Mouse (Mus musculus): ENCODE results near the gene Sgms1.

Sgms1 gene

DNA sequence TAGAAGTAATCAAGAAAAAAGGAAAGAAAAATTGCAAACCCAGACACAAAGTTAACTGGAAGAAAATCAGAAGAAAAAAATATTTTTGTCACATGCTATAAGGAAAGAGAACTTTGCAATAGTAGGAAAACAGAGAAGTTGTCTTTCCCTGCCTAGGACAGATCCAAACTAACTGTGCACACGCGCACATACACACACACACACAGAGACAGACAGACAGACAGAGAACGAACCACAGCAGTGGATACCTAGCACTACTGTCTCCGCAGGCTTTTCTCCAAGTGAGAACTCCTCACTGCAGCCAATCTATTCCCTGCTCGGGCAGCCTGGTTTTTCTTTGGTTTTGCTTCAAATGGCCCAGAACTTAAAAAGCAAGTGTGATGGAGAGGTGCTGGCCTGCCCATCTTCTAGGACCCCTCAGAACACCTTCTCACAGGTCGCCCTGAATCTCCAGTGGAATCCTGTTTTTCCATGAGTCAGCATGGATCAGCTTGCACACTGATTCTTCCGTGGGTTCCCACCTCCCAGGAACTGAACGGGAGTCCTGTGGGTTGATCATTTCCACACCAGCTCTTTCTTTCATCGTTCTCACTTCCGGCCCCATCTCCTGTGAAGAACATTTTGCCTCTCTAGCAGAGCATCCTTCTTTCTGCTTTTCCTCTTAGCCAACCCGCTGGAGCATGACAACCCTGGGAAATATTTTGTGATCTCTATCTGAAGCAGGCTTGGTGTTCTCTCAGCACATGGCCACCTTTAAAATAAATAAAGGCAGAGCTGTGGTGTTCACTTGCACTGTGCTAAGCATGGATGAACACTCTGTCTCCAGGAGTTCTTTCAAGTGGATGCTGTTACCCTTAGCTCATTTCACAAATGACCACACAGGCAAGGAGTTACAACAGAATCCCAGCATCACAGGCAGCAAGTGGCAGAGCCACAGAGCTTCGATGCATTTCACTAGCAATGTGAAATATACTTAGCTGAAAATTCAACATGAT, 96.4 kb downstream of the Sgms1 start:
- DNase-seq (ENCODE audit: low spot score), result peak; percentile 11

- peak; percentile 84 for DNase-seq (ENCODE audit: low spot score)
These were observed 97.3 kb downstream of the Sgms1 start for GRCm38 (mm10) chr19:32292067-32292739.

- DNase-seq (ENCODE audit: low spot score), result no peak
These were observed 98.4 kb downstream of the Sgms1 start for GRCm38 (mm10) chr19:32291130-32291529.

GRCm38 (mm10) chr19:32288895-32289294, 100.6 kb downstream of the Sgms1 start:
- DNase-seq (ENCODE audit: low spot score), result no peak

DNA sequence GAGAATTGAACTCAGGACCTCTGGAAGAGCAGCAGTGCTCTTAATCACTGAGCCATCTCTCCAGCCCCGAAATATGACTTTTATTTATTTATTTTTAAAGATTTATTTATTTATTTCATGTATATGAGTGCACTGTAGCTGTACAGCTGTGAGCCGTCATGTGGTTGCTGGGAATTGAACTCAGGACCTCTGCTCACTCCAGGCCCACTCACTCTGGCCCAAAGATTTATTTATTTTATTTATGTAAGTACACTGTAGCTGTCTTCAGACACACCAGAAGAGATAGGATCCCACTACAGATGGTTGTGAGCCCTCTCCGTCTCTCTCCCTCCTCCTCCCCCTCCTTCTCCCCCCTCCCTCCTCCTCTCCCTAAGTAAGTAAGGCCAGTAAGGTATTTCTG, 101.7 kb downstream of the Sgms1 start:
- DNase-seq (ENCODE audit: low spot score), result no peak

GRCm38 (mm10) chr19:32285455-32285831, 104.1 kb downstream of the Sgms1 start:
- DNase-seq (ENCODE audit: low spot score), result no peak

- DNase-seq (ENCODE audit: low spot score), result no peak
These were observed 104.6 kb downstream of the Sgms1 start for GRCm38 (mm10) chr19:32284681-32285454.

- DNase-seq (ENCODE audit: low spot score), result no peak
These were observed 107.6 kb downstream of the Sgms1 start for GRCm38 (mm10) chr19:32281917-32282316.

DNA sequence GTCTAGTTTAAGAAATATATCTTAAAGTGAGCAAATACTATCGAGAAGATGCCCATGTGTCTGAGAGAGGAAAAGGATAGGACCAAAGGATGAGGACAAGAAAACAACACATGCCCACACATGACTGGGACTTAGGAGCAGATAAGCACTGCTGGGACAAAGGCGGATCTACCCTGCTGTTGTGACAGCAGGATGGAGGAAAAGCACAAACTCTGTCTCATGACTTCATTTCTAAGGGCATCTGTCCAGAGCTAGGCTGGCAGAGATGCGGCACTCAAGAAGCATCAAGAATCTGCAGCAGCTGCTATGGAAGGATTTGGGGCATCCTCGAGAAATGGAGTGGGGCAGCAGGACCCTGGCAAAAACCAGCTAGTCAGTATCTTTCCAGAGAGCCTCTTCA, 109.1 kb downstream of the Sgms1 start:
- no peak for DNase-seq (ENCODE audit: low spot score)

DNA sequence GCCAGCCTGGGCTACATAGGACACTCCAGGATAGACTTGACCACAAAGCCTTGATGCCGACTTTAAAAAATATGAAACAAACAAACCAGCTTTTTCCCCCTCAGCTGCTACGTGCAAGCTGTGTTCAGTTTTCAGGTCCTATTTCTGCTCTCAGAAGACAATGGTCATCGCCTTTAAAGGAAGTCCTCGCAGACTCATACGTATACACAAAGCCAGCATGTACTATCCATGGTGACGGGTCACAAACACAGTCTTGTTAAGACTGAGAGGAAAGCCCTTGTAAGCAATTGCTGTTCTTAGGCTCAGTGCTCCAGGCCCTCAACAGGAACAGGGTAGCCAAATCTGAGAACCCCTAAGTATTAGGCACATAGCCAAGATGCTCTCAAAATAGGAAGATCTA, 110.1 kb downstream of the Sgms1 start:
- peak; percentile 57 for DNase-seq (ENCODE audit: low spot score)

- DNase-seq (ENCODE audit: low spot score), result no peak
These were observed 111.6 kb downstream of the Sgms1 start for GRCm38 (mm10) chr19:32277869-32278268.

DNA sequence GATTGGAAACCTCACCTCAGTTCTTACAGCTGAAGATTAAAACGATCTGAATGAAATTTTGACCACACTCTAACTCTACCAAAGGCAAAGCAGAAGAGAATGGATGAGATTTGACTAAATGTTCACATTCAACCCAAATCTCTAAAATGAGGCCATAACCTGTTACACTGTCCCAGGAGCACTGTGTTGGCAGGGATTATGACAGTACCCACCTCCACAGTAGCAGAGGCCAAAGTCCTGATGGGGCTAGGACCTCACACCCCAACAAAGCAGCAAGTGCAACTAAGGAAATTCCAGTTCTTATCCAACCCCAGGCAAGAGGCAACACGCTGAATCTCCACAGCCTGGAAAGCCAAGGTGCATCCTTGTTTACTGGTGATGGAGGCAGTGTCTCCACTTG, 112.2 kb downstream of the Sgms1 start:
- DNase-seq (ENCODE audit: low spot score), result no peak

GRCm38 (mm10) chr19:32276817-32277216, 112.7 kb downstream of the Sgms1 start:
- DNase-seq (ENCODE audit: low spot score), result no peak

- DNase-seq (ENCODE audit: low spot score), result no peak
These were observed 113.3 kb downstream of the Sgms1 start for GRCm38 (mm10) chr19:32276263-32276662.

DNA sequence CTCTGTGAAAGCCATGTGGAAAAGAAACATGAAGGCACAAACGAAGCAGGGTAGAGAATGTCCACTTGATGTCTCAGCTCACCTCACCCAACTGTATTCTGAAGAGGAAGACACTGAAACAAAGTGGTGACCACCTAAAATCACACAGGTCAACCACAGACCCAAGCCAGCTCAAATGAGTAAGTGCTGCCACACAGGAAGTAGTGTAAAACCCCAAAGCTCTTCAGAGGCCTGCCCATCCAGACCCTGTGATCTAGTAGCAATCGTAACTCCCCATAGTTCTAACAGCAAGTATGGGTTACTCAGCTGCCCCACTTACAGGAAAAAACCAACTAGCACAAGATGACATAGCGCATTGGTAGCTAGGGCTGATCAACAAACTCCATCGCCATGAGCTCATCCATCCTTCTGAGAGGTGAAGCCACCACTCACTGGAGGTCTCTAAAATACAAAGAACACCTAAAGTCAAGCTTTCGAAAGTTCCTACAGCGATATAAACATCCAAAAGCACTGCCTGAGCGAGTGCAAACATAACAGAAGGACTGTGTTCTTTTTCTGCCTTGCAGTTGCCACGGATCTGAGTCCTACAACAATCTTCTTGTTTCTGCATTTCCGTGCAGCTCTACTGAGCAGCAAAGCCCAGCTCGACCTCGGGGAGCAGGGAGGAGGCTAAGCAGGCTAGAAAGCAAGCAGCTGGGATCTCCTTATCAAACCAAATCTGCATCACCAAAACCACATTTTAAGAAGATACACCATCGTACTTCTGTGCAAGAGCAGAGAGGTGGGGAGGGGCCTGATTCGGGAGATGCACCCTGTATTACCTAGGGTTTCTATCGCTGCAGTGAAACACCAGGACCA, 114.2 kb downstream of the Sgms1 start:
- no peak for DNase-seq (ENCODE audit: low spot score)

DNA sequence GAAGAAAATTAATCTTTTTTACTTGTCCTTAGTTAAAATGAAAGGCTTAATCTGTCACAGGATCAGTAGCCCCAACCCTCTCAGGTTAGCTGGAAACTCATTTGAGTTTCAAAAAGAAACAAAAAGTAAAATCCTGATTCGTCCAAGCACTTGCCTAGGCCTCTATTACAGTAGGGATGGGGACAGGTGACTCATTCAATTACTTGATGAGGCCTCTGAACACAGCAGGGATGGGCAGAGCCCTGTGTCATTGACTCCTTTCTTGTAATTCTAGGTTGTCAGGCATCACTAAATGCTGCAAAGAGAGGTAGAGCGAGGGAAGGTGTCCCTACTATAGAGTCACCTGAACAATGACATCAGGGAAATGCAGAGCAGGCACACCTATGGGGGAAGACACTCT, 115.4 kb downstream of the Sgms1 start:
- no peak for DNase-seq (ENCODE audit: low spot score)

- no peak for DNase-seq (ENCODE audit: low spot score)
These were observed 115.8 kb downstream of the Sgms1 start for GRCm38 (mm10) chr19:32273714-32274113.

DNA sequence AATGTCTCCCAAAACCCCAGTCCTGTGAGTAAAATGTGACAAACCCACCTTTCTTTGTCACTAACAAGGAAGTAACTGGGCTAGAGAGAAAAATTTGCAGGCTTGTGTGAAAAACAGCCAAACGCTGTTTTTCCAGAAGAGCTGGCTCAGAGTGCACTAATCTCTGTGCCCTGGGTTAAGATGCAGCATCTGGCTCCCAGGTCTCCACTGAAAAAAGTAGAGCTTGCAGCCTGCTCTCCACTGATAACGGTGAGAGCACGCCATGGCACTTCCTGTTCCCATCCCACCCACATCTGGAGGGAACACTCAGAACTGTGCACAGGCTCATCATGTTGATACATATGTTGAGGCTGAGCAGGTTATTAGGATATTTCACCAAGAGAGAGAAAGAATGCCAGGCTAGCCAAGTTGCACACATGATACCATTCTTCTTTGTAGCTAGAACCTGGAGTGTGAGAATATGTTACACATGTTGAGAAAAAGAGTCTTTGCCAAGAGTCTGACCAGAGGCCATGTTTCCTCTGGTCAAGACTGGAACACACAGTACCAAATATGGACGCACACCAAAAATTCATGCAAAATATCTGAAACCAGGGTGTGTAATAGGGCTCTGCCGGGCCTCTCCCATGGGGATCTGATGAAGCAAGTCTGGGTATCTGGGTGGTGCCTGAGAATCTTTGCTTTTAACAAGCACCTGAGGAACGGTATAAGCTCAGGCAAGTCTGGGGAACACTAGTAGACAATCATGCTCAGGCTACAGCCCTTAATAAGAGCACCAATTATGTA, 116.8 kb downstream of the Sgms1 start:
- no peak for DNase-seq (ENCODE audit: low spot score)

DNA sequence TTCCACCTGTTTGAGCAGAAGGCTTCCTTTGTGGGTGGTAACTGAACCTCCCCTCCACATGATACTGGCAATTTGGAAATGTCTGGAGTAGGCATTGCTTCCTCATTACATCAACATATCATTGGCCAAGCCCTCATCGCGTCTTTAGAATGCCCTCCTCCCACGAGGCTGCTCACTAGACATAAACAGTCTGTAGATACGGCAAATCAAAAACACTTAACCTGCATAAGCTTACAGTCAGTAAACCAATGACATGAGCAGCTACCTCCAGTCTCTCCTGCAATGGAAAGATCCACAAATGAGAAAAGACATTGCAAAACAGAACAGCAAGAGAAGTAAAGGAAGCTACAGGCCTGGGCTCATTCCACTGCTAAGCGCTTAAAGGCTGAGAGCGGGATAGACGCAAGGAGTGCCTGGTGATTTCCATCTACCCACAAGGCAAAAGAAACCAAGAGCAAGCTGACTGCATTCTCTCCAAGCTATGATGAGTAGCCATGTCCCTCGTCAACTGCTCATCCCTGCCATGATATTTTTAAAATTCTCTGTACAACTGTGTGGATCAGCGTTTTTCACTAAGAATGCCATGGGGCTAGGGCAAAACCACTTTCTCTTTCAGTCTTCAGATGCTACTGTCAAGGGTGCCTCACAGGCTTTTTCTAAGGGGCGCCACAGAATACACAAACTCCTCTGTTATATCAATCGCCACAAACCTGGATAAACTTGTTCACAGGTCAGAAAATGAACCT, 117.9 kb downstream of the Sgms1 start:
- DNase-seq (ENCODE audit: low spot score), result no peak

- no peak for DNase-seq (ENCODE audit: low spot score)
These were observed 119.7 kb downstream of the Sgms1 start for GRCm38 (mm10) chr19:32269844-32270176.

Data from lung, postnatal 25 days (tissue).